Comparison of ENCODE assay signal across 12 mouse cellular contexts in the genomic region with DNA sequence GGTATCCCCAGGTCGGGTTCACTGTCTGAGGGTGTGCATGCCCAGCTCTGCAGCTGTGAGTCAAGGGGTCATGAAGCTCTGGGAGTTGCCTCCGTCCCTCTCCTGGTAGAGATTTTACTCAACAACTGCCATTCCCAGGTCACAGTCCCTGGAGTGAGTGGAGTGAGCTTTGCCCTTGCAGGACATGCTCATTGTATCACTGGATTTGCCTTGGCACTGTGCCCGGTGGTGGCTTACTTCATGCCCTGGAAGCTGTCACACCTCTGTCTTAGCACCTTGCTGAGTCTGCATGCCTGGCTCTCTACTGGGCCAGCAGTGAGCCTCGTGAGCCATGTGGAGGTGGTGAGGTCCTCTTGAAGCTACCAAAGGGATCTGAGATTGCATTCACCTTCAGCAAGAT.
DNase-seq lines count a peak whose midpoint lies in the region; ATAC-seq and TF ChIP-seq lines count a peak whose summit lies in the region.
"Had no signal": no experiment of that assay in that cellular context is flagged by ENCODE, and none has a peak within 500 bp of the region (broad histone marks: within the 10 kb centered on the region; RNA-seq: fewer than 3 reads in every experiment).

No protein-coding gene starts in this region.

- no peak for DNase-seq in embryonic facial prominence, embryonic 14.5 days (ENCODE audit: low spot score)
- DNase-seq in embryonic facial prominence, embryonic 10.5 days (ENCODE audit: low spot score) = no peak
- peak; percentile 74 to 77 for DNase-seq in heart, adult 18-20 months
- peak; percentile 35 for DNase-seq in lung, adult 2 months
- DNase-seq in hindbrain, embryonic 10.5 days (ENCODE audit: low spot score) = no peak
- DNase-seq in forebrain, embryonic 14.5 days (ENCODE audit: low spot score) = no peak
- DNase-seq: gastrocnemius, postnatal 25 days had no signal

- H3K9ac ChIP-seq in embryonic facial prominence, embryonic 14.5 days (ENCODE audit: low read depth, low read length) = no peak overlapping the region
- no peak overlapping the region for H3K9ac ChIP-seq in intestine, embryonic 15.5 days
- H3K9ac ChIP-seq in forebrain, embryonic 14.5 days (ENCODE audit: low read length) = no peak overlapping the region

- no peak for TF ChIP-seq POLR2A in lung, adult 2 months (IDR thresholded peaks at IDR 0.05; ENCODE audit: borderline replicate concordance, extremely low read depth, low read depth, low read length)

- no peak overlapping the region for H3K4me3 ChIP-seq in embryonic facial prominence, embryonic 14.5 days (ENCODE audit: low read depth, low read length)
- no peak overlapping the region for H3K4me3 ChIP-seq in embryonic facial prominence, embryonic 10.5 days
- H3K4me3 ChIP-seq in intestine, embryonic 15.5 days (replicated peaks) = no peak overlapping the region
- no peak overlapping the region for H3K4me3 ChIP-seq in lung, adult 2 months (replicated peaks; ENCODE audit: extremely low read depth, low read depth, low read length)
- H3K4me3 ChIP-seq in hindbrain, embryonic 10.5 days = no peak overlapping the region
- no peak overlapping the region for H3K4me3 ChIP-seq in forebrain, embryonic 14.5 days (ENCODE audit: low read depth, low read length)
- H3K4me3 ChIP-seq: erythroblast, embryonic 14.5 days; layer of hippocampus, adult 2 months had no signal

- no peaks in the 10 kb centered on the region for H3K27me3 ChIP-seq in embryonic facial prominence, embryonic 14.5 days (replicated peaks; ENCODE audit: control insufficient read depth, insufficient read depth, low read length)
- no peaks in the 10 kb centered on the region for H3K27me3 ChIP-seq in embryonic facial prominence, embryonic 10.5 days (replicated peaks; ENCODE audit: low read depth, poor library complexity, severe bottlenecking)
- H3K27me3 ChIP-seq in intestine, embryonic 15.5 days (replicated peaks) = no peaks in the 10 kb centered on the region
- no peaks in the 10 kb centered on the region for H3K27me3 ChIP-seq in hindbrain, embryonic 10.5 days (ENCODE audit: insufficient read depth, poor library complexity, severe bottlenecking)
- H3K27me3 ChIP-seq in forebrain, embryonic 14.5 days (replicated peaks; ENCODE audit: control insufficient read depth, insufficient read depth, low read length) = no peaks in the 10 kb centered on the region

- H3K9me3 ChIP-seq in embryonic facial prominence, embryonic 14.5 days (ENCODE audit: control insufficient read depth, low read length) = no peaks in the 10 kb centered on the region
- no peaks in the 10 kb centered on the region for H3K9me3 ChIP-seq in embryonic facial prominence, embryonic 10.5 days
- H3K9me3 ChIP-seq in intestine, embryonic 15.5 days = no peaks in the 10 kb centered on the region
- H3K9me3 ChIP-seq in hindbrain, embryonic 10.5 days = no peaks in the 10 kb centered on the region
- H3K9me3 ChIP-seq in forebrain, embryonic 14.5 days (replicated peaks; ENCODE audit: control insufficient read depth, low read length) = no peaks in the 10 kb centered on the region

- no peaks in the 10 kb centered on the region for H3K36me3 ChIP-seq in embryonic facial prominence, embryonic 14.5 days (ENCODE audit: control insufficient read depth, insufficient read depth, low read length)
- no peaks in the 10 kb centered on the region for H3K36me3 ChIP-seq in embryonic facial prominence, embryonic 10.5 days (replicated peaks)
- H3K36me3 ChIP-seq in intestine, embryonic 15.5 days = no peaks in the 10 kb centered on the region
- no peaks in the 10 kb centered on the region for H3K36me3 ChIP-seq in hindbrain, embryonic 10.5 days
- H3K36me3 ChIP-seq in forebrain, embryonic 14.5 days (ENCODE audit: control insufficient read depth, insufficient read depth, low read length) = no peaks in the 10 kb centered on the region

- H3K4me2 ChIP-seq in embryonic facial prominence, embryonic 14.5 days (ENCODE audit: low read depth, low read length) = no peak overlapping the region
- H3K4me2 ChIP-seq in intestine, embryonic 15.5 days (replicated peaks) = no peak overlapping the region
- H3K4me2 ChIP-seq in forebrain, embryonic 14.5 days (ENCODE audit: low read length) = no peak overlapping the region

- peaks cover 22% of the 10 kb centered on the region for H3K4me1 ChIP-seq in embryonic facial prominence, embryonic 14.5 days (ENCODE audit: control insufficient read depth, insufficient read depth, low read length)
- peaks cover 43% of the 10 kb centered on the region for H3K4me1 ChIP-seq in embryonic facial prominence, embryonic 10.5 days
- peaks cover 20% of the 10 kb centered on the region for H3K4me1 ChIP-seq in intestine, embryonic 15.5 days (replicated peaks)
- H3K4me1 ChIP-seq in lung, adult 2 months (ENCODE audit: control insufficient read depth, insufficient read depth, low read length) = peaks cover 19% of the 10 kb centered on the region
- peaks cover 29% of the 10 kb centered on the region for H3K4me1 ChIP-seq in hindbrain, embryonic 10.5 days (replicated peaks)
- H3K4me1 ChIP-seq in forebrain, embryonic 14.5 days (ENCODE audit: control insufficient read depth, insufficient read depth, low read length) = peaks cover 1% of the 10 kb centered on the region

- H3K27ac ChIP-seq in embryonic facial prominence, embryonic 14.5 days (replicated peaks; ENCODE audit: low read depth, low read length) = no peak overlapping the region
- no peak overlapping the region for H3K27ac ChIP-seq in embryonic facial prominence, embryonic 10.5 days (replicated peaks)
- no peak overlapping the region for H3K27ac ChIP-seq in intestine, embryonic 15.5 days
- H3K27ac ChIP-seq in hindbrain, embryonic 10.5 days = no peak overlapping the region
- H3K27ac ChIP-seq in forebrain, embryonic 14.5 days (ENCODE audit: low read depth, low read length) = no peak overlapping the region

- WGBS in embryonic facial prominence, embryonic 14.5 days = 85% methylated on average over 4 of the region's 4 CpGs
- WGBS in embryonic facial prominence, embryonic 10.5 days = 86% methylated on average over 4 of the region's 4 CpGs
- WGBS in intestine, embryonic 15.5 days = 76% methylated on average over 4 of the region's 4 CpGs
- 63% methylated on average over 4 of the region's 4 CpGs for WGBS in lung, adult 2 months
- WGBS in hindbrain, embryonic 10.5 days = 86% methylated on average over 4 of the region's 4 CpGs
- 89% methylated on average over 4 of the region's 4 CpGs for WGBS in forebrain, embryonic 14.5 days

- ATAC-seq in embryonic facial prominence, embryonic 14.5 days (ENCODE audit: low read depth) = 0 out of 2 replicates have a peak, but pooled peaks have one; percentile 20
- ATAC-seq in intestine, embryonic 15.5 days = peak; percentile 81
- ATAC-seq in monocyte, adult 5-6 weeks (replicated peaks; ENCODE audit: insufficient number of reproducible peaks, low FRiP score, low TSS enrichment, poor library complexity, severe bottlenecking) = no peak
- no peak for ATAC-seq in forebrain, embryonic 14.5 days
- ATAC-seq: midbrain, embryonic 16.5 days had no signal

- no peak for TF ChIP-seq CTCF in lung, adult 2 months (IDR thresholded peaks at IDR 0.05; ENCODE audit: insufficient read depth, low read length)

Comparison
In these comparisons a context has a peak if more than half of its experiments do, and no peak if none do; other contexts are left out.
1. ATAC-seq: peak in embryonic facial prominence, embryonic 14.5 days (single experiment) and intestine, embryonic 15.5 days (single experiment); none in monocyte, adult 5-6 weeks (single experiment) and forebrain, embryonic 14.5 days (single experiment).
2. DNase-seq: peak in heart, adult 18-20 months (2 of 2) and lung, adult 2 months (single experiment); none in embryonic facial prominence, embryonic 14.5 days (single experiment), embryonic facial prominence, embryonic 10.5 days (single experiment), hindbrain, embryonic 10.5 days (single experiment) and forebrain, embryonic 14.5 days (single experiment).